Mouse (Mus musculus) embryonic fibroblast, embryonic 13.5 days (primary cell): Measurements from ENCODE around the gene Ttyh1.

Source experiments
- CTCF ChIP-seq: IDR thresholded peaks from 2 replicates; pipeline ENCODE4 v1.5.1; 2011; ENCODE audit warnings: mild to moderate bottlenecking, control low read depth, low read length, moderate library complexity, borderline replicate concordance; ENCODE audit not compliant: insufficient read depth
- POLR2A ChIP-seq: IDR thresholded peaks from 2 replicates; pipeline ENCODE4 v1.6.1; 2011; ENCODE audit warnings: low read depth, mild to moderate bottlenecking, control low read depth, low read length, moderate library complexity

- TF ChIP-seq CTCF = no peak
- TF ChIP-seq POLR2A = no peak
These were observed 24.3 kb downstream of the Ttyh1 start for GRCm38 (mm10) chr7:4143506-4143905.
